Mouse (Mus musculus) midbrain, embryonic 10.5 days (tissue): ENCODE results near the gene C2cd2. TPM values are rescaled to one million over a fixed set of nuclear protein-coding genes. Genes with fewer than 3 reads are reported as not detected.
A peak's percentile ranks its signal among the peaks of the same experiment; 100 is the strongest.

ENCODE experiments used
- DNase-seq: peaks from one replicate; pipeline ENCODE4 v3.0.0-alpha.2; 2017; ENCODE audit warnings: low spot score
- H3K27ac ChIP-seq: fragments of 300-500 bp; sonication (generic); replicated peaks from 2 replicates; pipeline ENCODE4 v1.5.1; 2016; ENCODE audit warnings: mild to moderate bottlenecking
- H3K27me3 ChIP-seq: fragments of 300-500 bp; sonication (generic); 2 replicates; pipeline ENCODE4 v1.6.1; 2016; ENCODE audit warnings: low read depth, mild to moderate bottlenecking; ENCODE audit not compliant: poor library complexity, severe bottlenecking
- H3K36me3 ChIP-seq: fragments of 300-500 bp; sonication (generic); 2 replicates; pipeline ENCODE4 v1.6.1; 2016; ENCODE audit warnings: mild to moderate bottlenecking, moderate library complexity
- H3K4me1 ChIP-seq: fragments of 300-500 bp; sonication (generic); 2 replicates; pipeline ENCODE4 v1.6.1; 2016
- H3K4me3 ChIP-seq: fragments of 300-500 bp; sonication (generic); 2 replicates; pipeline ENCODE4 v1.5.1; 2016; ENCODE audit warnings: mild to moderate bottlenecking, moderate library complexity
- H3K9me3 ChIP-seq: fragments of 300-500 bp; sonication (generic); replicated peaks from 2 replicates; pipeline ENCODE4 v1.6.1; 2016; ENCODE audit warnings: mild to moderate bottlenecking
- WGBS: fragments of 180-500 bp; shearing (Covaris S2); methylation state at CpG from one replicate; pipeline ENCODE4 v1.1.7; 2016; 5-methylcytosine and 5-hydroxymethylcytosine counted together
- polyA plus RNA-seq: library from polyadenylated mRNA; unstranded; fragments of >200 nt; fragmentation: Nextera tagmentation; extraction: Ambion mirVana; gene quantifications from 2 replicates; pipeline ENCODE4 v1.2.1, GENCODE M21; 2016

The C2cd2 gene
- polyA plus RNA-seq, 1 experiment from 2014 or later: 15.8 TPM

- DNase-seq: no peak
- Histone ChIP-seq H3K27me3 (no peaks in the 10 kb centered on the region), H3K4me1 (no peaks in the 10 kb centered on the region), H3K36me3 (no peaks in the 10 kb centered on the region), H3K27ac (no peak overlapping the region), H3K9me3 (no peaks in the 10 kb centered on the region), H3K4me3 (no peak overlapping the region)
- WGBS: 87% methylated on average over 3 of the region's 3 CpGs
Observed at GRCm38 (mm10) chr16:97935815-97936214, 26.6 kb downstream of the C2cd2 start.

GRCm38 (mm10) chr16:97930231-97930630 lies 32.2 kb downstream of the C2cd2 start:
- no peaks in the 10 kb centered on the region for H3K27me3 ChIP-seq
- no peak for DNase-seq

GRCm38 (mm10) chr16:97929520-97929919 lies 32.9 kb downstream of the C2cd2 start:
- DNase-seq: no peak
- H3K27ac ChIP-seq: no peak overlapping the region
- no peak overlapping the region for H3K4me3 ChIP-seq
- no peaks in the 10 kb centered on the region for H3K4me1 ChIP-seq
- 75% methylated on average over 1 of the region's 1 CpGs for WGBS
- H3K9me3 ChIP-seq: no peaks in the 10 kb centered on the region
- H3K27me3 ChIP-seq: no peaks in the 10 kb centered on the region
- H3K36me3 ChIP-seq: no peaks in the 10 kb centered on the region

More at GRCm38 (mm10) chr16:97930231-97930630, 32.2 kb downstream of the C2cd2 start:
- Histone ChIP-seq H3K4me3 (no peak overlapping the region), H3K36me3 (no peaks in the 10 kb centered on the region), H3K27ac (no peak overlapping the region), H3K4me1 (no peaks in the 10 kb centered on the region), H3K9me3 (no peaks in the 10 kb centered on the region)

GRCm38 (mm10) chr16:97927331-97927938 lies 35.0 kb downstream of the C2cd2 start:
- no peaks in the 10 kb centered on the region for H3K36me3 ChIP-seq
- no peaks in the 10 kb centered on the region for H3K9me3 ChIP-seq
- WGBS: 87% methylated on average over 3 of the region's 3 CpGs
- no peak overlapping the region for H3K4me3 ChIP-seq
- H3K27me3 ChIP-seq: 0 out of 2 replicates have a peak, but pooled peaks cover 6% of the 10 kb centered on the region
- peaks cover 5% of the 10 kb centered on the region for H3K4me1 ChIP-seq
- DNase-seq: no peak
- H3K27ac ChIP-seq: no peak overlapping the region

GRCm38 (mm10) chr16:97926381-97926780 lies 36.0 kb downstream of the C2cd2 start:
- no peak overlapping the region for H3K4me3 ChIP-seq
- H3K27me3 ChIP-seq: 0 out of 2 replicates have a peak, but pooled peaks cover 7% of the 10 kb centered on the region
- DNase-seq: no peak
- WGBS: 88% methylated on average over 9 of the region's 9 CpGs
- no peaks in the 10 kb centered on the region for H3K36me3 ChIP-seq
- H3K27ac ChIP-seq: no peak overlapping the region
- H3K4me1 ChIP-seq: peaks cover 13% of the 10 kb centered on the region
- H3K9me3 ChIP-seq: no peaks in the 10 kb centered on the region

- no peak for DNase-seq
- WGBS: 85% methylated on average over 2 of the region's 2 CpGs
- peaks cover 16% of the 10 kb centered on the region for H3K4me1 ChIP-seq
- no peak overlapping the region for H3K4me3 ChIP-seq
- H3K27ac ChIP-seq: no peak overlapping the region
- H3K36me3 ChIP-seq: no peaks in the 10 kb centered on the region
- no peaks in the 10 kb centered on the region for H3K9me3 ChIP-seq
- H3K27me3 ChIP-seq: 0 out of 2 replicates have a peak, but pooled peaks cover 12% of the 10 kb centered on the region
Observed at GRCm38 (mm10) chr16:97925760-97926159, 36.6 kb downstream of the C2cd2 start.

GRCm38 (mm10) chr16:97923700-97924099 lies 38.7 kb downstream of the C2cd2 start:
- no peaks in the 10 kb centered on the region for H3K9me3 ChIP-seq
- H3K36me3 ChIP-seq: no peaks in the 10 kb centered on the region
- H3K27ac ChIP-seq: no peak overlapping the region
- 77% methylated on average over 1 of the region's 1 CpGs for WGBS
- H3K4me1 ChIP-seq: peaks cover 16% of the 10 kb centered on the region
- no peak for DNase-seq
- H3K27me3 ChIP-seq: 0 out of 2 replicates have a peak, but pooled peaks cover 12% of the 10 kb centered on the region
- H3K4me3 ChIP-seq: no peak overlapping the region

- no peak for DNase-seq
- H3K27ac ChIP-seq: peak overlapping the region; percentile 90
- no peaks in the 10 kb centered on the region for H3K36me3 ChIP-seq
- no peaks in the 10 kb centered on the region for H3K9me3 ChIP-seq
- 0 out of 2 replicates have a peak, but pooled peaks cover 12% of the 10 kb centered on the region for H3K27me3 ChIP-seq
- 1% methylated on average over 9 of the region's 9 CpGs for WGBS
- H3K4me1 ChIP-seq: peaks cover 16% of the 10 kb centered on the region
- H3K4me3 ChIP-seq: peak overlapping the region; percentile 89
Observed at GRCm38 (mm10) chr16:97922779-97923126, 39.6 kb downstream of the C2cd2 start.

GRCm38 (mm10) chr16:97921961-97922778 lies 40.2 kb downstream of the C2cd2 start:
- H3K36me3 ChIP-seq: no peaks in the 10 kb centered on the region
- DNase-seq: peak; percentile 82
- H3K4me1 ChIP-seq: peaks cover 16% of the 10 kb centered on the region
- WGBS: under 1% methylated on average over 75 of the region's 75 CpGs
- 0 out of 2 replicates have a peak, but pooled peaks cover 12% of the 10 kb centered on the region for H3K27me3 ChIP-seq
- no peaks in the 10 kb centered on the region for H3K9me3 ChIP-seq
- H3K4me3 ChIP-seq: peak overlapping the region; percentile 89
- peak overlapping the region; percentile 90 for H3K27ac ChIP-seq

GRCm38 (mm10) chr16:97920621-97921020 lies 41.8 kb downstream of the C2cd2 start:
- no peak for DNase-seq
- H3K4me1 ChIP-seq: peaks cover 16% of the 10 kb centered on the region
- H3K9me3 ChIP-seq: no peaks in the 10 kb centered on the region
- no peaks in the 10 kb centered on the region for H3K36me3 ChIP-seq
- H3K4me3 ChIP-seq: no peak overlapping the region
- 0 out of 2 replicates have a peak, but pooled peaks cover 12% of the 10 kb centered on the region for H3K27me3 ChIP-seq
- H3K27ac ChIP-seq: no peak overlapping the region
- 93% methylated on average over 1 of the region's 1 CpGs for WGBS

- H3K36me3 ChIP-seq: no peaks in the 10 kb centered on the region
- H3K27ac ChIP-seq: no peak overlapping the region
- H3K27me3 ChIP-seq: 0 out of 2 replicates have a peak, but pooled peaks cover 12% of the 10 kb centered on the region
- H3K4me3 ChIP-seq: no peak overlapping the region
- peaks cover 16% of the 10 kb centered on the region for H3K4me1 ChIP-seq
- 33% methylated on average over 2 of the region's 2 CpGs for WGBS
- H3K9me3 ChIP-seq: no peaks in the 10 kb centered on the region
- no peak for DNase-seq
Observed at GRCm38 (mm10) chr16:97919793-97920192, 42.6 kb downstream of the C2cd2 start.

- no peak for DNase-seq
Observed at GRCm38 (mm10) chr16:97912873-97913272, 49.5 kb downstream of the C2cd2 start.

GRCm38 (mm10) chr16:97909356-97909755 lies 53.0 kb downstream of the C2cd2 start:
- WGBS: 94% methylated on average over 1 of the region's 1 CpGs
- Histone ChIP-seq H3K27me3 (no peaks in the 10 kb centered on the region), H3K9me3 (no peaks in the 10 kb centered on the region), H3K4me1 (no peaks in the 10 kb centered on the region), H3K27ac (no peak overlapping the region), H3K36me3 (no peaks in the 10 kb centered on the region), H3K4me3 (no peak overlapping the region)
- no peak for DNase-seq

More at GRCm38 (mm10) chr16:97912873-97913272, 49.5 kb downstream of the C2cd2 start:
- Histone ChIP-seq H3K27me3 (no peaks in the 10 kb centered on the region), H3K27ac (no peak overlapping the region), H3K4me3 (no peak overlapping the region), H3K9me3 (no peaks in the 10 kb centered on the region), H3K36me3 (no peaks in the 10 kb centered on the region), H3K4me1 (no peaks in the 10 kb centered on the region)
